Mouse (Mus musculus) gastrocnemius, adult 8-10 months (tissue): Measurements from ENCODE around the gene 4930486L24Rik. TPM values are rescaled to one million over a fixed set of nuclear protein-coding genes. Genes with fewer than 3 reads are reported as not detected.
A peak's percentile ranks its signal among the peaks of the same experiment; 100 is the strongest.
"Not testable (repeated sequence)": the region's sequence is repeated elsewhere in the genome, so short reads cannot be mapped to it uniquely, and the experiment has no call there.

ENCODE experiments used
- DNase-seq, 2 experiments: peaks; one replicate each; pipeline ENCODE4 v3.0.0; 2022; ENCODE audit warnings: low spot score in 2 of 2
- total RNA-seq, 4 experiments: library from RNA; stranded (reverse); gene quantifications; 2 replicates each; pipeline ENCODE4 v1.2.4; 2022

The 4930486L24Rik gene
- total RNA-seq, result under 1 TPM in 3 of 4 experiments, not detected in 1; 0.36 to 0.72 (median 0.56) TPM

- DNase-seq, result no peak
Observed at GRCm38 (mm10) chr13:60864281-60864680, at the start of gene 4930486L24Rik. 4930486L24Rik (minus strand) TSS chr13:60864475.

- not testable (repeated sequence) for DNase-seq
Observed at GRCm38 (mm10) chr13:60904780-60905179, 40.5 kb upstream of the 4930486L24Rik start, which contains the start of gene Tpbpb. Tpbpb (minus strand) TSS chr13:60904880.

- DNase-seq, result peak; percentile 5 to 19
Observed at GRCm38 (mm10) chr13:60897328-60897727, 33.1 kb upstream of the 4930486L24Rik start, which contains the start of gene Ctla2b. Ctla2b (minus strand) TSS chr13:60897447.

- DNase-seq, result not testable (repeated sequence)
Observed at GRCm38 (mm10) chr13:60896794-60897193, 32.5 kb upstream of the 4930486L24Rik start, which contains the start of gene Gm49392. Gm49392 (minus strand) TSS chr13:60896894.

GRCm38 (mm10) chr13:60895406-60896160 lies 31.3 kb upstream of the 4930486L24Rik start:
- DNase-seq, result no peak

- DNase-seq, result no peak
Observed at GRCm38 (mm10) chr13:60892301-60892700, 28.0 kb upstream of the 4930486L24Rik start.

- DNase-seq, result no peak
Observed at GRCm38 (mm10) chr13:60848241-60849120, 15.8 kb downstream of the 4930486L24Rik start.

- no peak for DNase-seq
Observed at GRCm38 (mm10) chr13:60843153-60843552, 21.1 kb downstream of the 4930486L24Rik start.

GRCm38 (mm10) chr13:60842703-60843102 lies 21.6 kb downstream of the 4930486L24Rik start:
- DNase-seq, result no peak

GRCm38 (mm10) chr13:60839353-60839902 lies 24.8 kb downstream of the 4930486L24Rik start:
- DNase-seq, result no peak

GRCm38 (mm10) chr13:60826052-60826451 lies 38.2 kb downstream of the 4930486L24Rik start:
- no peak for DNase-seq

GRCm38 (mm10) chr13:60820486-60821175 lies 43.6 kb downstream of the 4930486L24Rik start:
- DNase-seq, result no peak

GRCm38 (mm10) chr13:60819469-60819868 lies 44.8 kb downstream of the 4930486L24Rik start:
- no peak for DNase-seq

- DNase-seq, result no peak
Observed at GRCm38 (mm10) chr13:60813722-60814121, 50.6 kb downstream of the 4930486L24Rik start.

GRCm38 (mm10) chr13:60812768-60813167 lies 51.5 kb downstream of the 4930486L24Rik start:
- no peak for DNase-seq

GRCm38 (mm10) chr13:60809690-60810089 lies 54.6 kb downstream of the 4930486L24Rik start:
- no peak for DNase-seq

GRCm38 (mm10) chr13:60802749-60803148 lies 61.5 kb downstream of the 4930486L24Rik start, which contains the start of gene Ctsll3:
Ctsll3 (minus strand) TSS chr13:60802849.
- DNase-seq, result no peak
